Mouse (Mus musculus) testis, postnatal 14 days (tissue): Measurements from ENCODE around the gene Ak9.
"Not testable (repeated sequence)": the region's sequence is repeated elsewhere in the genome, so short reads cannot be mapped to it uniquely, and the experiment has no call there.

Experiments used
- DNase-seq: peaks from one replicate; pipeline ENCODE4 v3.0.0; 2021; ENCODE audit warnings: low spot score

The Ak9 gene

GRCm38 (mm10) chr10:41332533-41333043 is 28.8 kb downstream of the Ak9 start:
- no peak for DNase-seq

DNA sequence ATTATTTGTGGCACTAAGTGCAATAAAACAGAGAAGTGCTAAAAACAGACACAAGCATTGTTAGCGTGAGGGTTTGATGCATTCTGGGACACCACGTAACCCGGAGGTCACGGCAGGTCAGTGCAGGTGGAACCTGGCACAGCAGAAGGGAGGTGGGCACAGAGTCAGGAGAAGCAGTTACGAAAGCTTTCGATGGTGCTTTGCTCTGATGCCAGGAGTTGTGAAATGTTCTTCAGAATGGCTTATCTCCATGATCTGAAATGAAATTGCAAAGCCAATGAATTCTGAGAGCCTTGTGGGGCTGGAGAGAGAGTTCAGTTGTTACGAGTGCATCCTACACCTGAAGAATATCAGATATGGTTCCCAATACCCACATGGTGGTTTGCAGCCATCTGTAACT is 37.6 kb downstream of the Ak9 start:
- no peak for DNase-seq

DNA sequence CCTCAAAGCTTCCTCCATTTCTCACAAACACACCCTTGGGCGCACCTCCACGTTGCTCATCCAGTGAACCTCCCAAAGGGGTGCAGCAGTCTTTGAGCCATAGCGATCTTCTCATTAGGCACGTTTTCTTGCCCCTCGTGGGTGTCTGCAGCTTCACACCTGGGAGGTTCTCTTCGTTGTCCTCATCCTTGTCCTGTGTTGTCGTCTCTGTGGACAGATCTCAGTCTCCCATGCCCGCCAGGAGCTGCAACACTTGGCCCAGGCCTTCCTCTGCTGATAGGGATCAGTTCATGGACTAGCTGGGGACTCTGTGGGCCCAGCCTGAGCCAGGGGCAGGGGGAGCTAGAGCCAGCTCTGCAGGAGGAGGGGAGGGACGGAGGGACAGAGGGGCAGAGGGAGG is 61.3 kb downstream of the Ak9 start:
- no peak for DNase-seq

- peak; percentile 21 for DNase-seq
Measured at GRCm38 (mm10) chr10:41380466-41380865, 76.7 kb downstream of the Ak9 start.

DNA sequence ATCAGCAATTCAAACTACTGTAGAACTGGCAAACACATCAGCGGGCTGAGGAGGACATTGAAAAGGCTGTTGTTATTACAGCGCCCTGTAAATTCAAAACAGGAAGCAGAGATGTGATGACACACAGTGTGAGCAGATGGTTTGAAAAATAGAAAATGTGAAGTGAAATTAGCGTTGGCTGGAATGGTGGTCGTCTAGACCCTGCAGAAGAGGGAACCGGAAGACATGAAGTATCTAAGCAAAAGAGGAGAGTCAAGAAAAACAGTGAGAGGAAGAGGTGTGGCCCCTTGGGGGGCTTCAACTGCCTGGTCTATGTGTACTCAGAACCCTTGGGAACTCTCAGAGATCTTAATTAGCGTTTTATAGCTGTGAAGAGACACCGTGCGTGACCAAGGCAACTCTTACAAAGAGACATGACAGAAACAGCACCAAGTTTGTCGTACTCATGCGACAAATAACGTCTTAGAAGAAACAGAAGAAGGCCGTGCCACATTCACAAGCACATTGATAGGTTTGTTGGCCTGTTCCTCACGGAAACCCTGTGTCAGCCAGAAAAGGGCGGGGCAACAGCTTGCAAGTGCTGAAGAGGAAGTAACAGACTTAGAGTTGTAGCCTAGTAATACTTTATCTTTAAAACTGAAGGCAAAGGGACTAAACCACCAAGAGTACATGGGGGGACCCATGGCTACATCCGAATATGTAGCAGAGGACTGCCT is 81.9 kb downstream of the Ak9 start:
- no peak for DNase-seq

- peak; percentile 11 for DNase-seq
Measured at GRCm38 (mm10) chr10:41393555-41393954, 89.8 kb downstream of the Ak9 start.

GRCm38 (mm10) chr10:41401097-41401496 is 97.3 kb downstream of the Ak9 start:
- no peak for DNase-seq

DNA sequence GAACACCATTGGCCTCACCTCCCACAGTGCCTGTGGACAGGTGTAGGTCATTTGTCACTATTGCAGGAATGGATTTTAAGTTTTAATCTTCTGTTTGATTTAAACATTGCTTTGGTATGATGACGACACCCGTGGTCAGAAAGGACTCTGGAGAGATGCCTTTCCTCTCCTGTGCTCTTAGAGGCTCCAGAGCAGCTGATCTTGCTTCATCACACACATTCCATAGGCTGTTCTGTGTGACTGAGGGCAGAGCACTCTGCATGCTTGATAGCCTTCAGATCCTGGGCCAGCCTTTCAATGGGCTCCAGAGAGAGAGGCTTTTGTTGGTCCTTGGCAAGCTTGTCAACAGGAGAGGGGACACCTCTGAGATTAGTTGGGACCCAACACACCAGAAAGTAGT is 99.6 kb downstream of the Ak9 start:
- no peak for DNase-seq

- DNase-seq: no peak
Measured at GRCm38 (mm10) chr10:41403893-41404612, 100.3 kb downstream of the Ak9 start.

- not testable (repeated sequence) for DNase-seq
Measured at GRCm38 (mm10) chr10:41410176-41410575, 106.4 kb downstream of the Ak9 start.

GRCm38 (mm10) chr10:41410821-41411220 is 107.0 kb downstream of the Ak9 start:
- not testable (repeated sequence) for DNase-seq

GRCm38 (mm10) chr10:41413471-41413870 is 109.7 kb downstream of the Ak9 start:
- DNase-seq: not testable (repeated sequence)

- DNase-seq: not testable (repeated sequence)
Measured at GRCm38 (mm10) chr10:41415368-41415767, 111.6 kb downstream of the Ak9 start.

DNA sequence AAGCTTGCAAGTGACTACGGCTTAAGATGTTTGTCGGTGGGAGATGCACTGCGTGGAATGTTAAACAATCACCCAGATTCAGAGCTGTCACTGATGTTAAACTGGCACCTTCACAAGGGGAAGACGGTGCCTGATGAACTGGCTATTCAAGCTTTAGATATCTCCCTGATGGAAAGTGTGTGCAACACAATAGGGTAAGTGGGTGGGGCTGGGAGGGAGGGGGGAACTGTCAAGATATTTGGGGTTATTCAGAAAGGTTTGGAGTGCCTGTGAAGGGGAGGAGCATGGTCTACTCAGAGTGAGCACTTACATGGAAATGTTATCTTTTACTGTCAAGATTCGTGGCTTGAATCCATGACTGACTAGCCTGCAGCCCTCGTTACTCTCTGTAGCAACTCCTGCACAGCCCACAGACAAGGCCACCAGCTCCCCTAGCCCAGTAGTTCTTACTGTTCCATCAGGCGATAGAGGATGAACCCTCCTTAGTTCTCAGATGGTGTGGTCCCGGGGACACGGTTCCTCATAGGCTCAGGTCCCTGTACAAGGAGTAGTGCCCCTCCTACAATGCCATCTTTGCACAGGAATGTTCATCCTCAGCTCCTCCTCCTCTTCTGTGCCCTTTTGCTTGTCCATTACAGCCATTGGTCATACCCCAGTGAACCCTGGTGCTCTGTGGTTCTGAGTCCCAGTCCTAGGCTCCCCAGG is 116.9 kb downstream of the Ak9 start:
- no peak for DNase-seq

DNA sequence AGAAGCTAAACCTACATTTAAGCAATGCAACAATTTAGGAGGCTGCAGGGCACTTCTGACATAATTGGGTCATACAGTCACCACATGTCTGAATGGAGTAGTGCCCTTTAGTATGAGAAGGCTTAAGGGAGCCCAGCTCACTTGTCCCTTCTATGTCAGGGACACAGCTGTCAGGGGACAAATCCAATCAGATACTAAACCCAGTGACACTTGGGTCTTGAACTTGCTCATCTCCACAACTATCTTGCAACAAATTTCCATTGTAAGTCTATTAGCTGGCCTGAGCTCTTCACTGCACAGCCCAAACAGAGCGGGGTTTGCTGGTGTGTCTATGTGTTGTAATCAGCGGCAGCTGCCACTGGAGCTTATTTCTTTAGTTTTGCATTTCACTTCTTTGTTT is 119.9 kb downstream of the Ak9 start:
- no peak for DNase-seq

GRCm38 (mm10) chr10:41426368-41426767 is 122.6 kb downstream of the Ak9 start:
- no peak for DNase-seq

- no peak for DNase-seq
Measured at GRCm38 (mm10) chr10:41434624-41435023, 130.8 kb downstream of the Ak9 start.

- no peak for DNase-seq
Measured at GRCm38 (mm10) chr10:41435141-41435540, 131.4 kb downstream of the Ak9 start.

DNA sequence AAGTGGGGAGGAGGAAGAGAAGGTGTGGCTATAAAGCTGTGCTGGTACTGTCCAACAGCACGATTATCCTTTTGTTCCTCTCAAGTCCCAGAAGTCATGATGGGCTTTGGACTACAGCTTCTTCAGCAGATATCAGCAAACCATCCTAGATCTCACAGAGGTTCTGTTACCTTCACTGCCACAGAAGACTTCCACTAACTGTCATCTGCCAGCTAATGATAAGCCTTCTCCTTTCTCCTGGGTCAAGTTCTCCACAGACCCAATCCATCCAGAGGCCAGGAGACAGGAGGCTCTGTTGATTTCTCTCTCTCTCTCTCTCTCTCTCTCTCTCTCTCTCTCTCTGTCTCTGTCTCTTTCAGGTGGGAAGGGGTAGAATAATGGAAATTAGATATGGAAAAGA is 144.4 kb downstream of the Ak9 start:
- no peak for DNase-seq

DNA sequence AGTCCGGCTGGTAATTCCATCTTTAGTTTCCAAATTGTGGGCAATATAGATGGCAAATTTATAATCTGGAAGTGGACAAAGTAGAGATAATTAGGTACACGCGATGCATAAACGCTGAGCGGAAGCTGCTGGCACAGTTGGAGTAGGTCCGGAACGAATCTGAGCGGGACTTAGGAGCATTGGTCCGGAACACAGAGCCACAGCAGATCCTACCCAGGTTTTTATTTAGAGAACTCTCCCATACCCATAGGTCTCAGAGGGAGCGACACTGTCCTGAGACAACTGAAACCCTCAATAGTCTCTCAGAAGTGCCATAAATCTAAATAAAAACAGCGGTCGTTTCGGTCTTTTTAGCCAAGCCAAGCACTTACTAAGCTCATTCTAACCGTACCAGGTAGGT is 145.9 kb downstream of the Ak9 start:
- peak; percentile 46 for DNase-seq

GRCm38 (mm10) chr10:41450137-41450670 is 146.4 kb downstream of the Ak9 start, which contains the start of gene Zbtb24:
Zbtb24 (plus strand) TSS chr10:41450383.
- DNase-seq: peak; percentile 93

- DNase-seq: no peak
Measured at GRCm38 (mm10) chr10:41450780-41451522, 147.2 kb downstream of the Ak9 start.
